Mouse (Mus musculus): ENCODE measurements around the gene Prl7b1. TPM values are rescaled to one million over a fixed set of nuclear protein-coding genes. Genes with fewer than 3 reads are reported as not detected.

Prl7b1 gene
- not detected in 2 replicates for polyA plus RNA-seq (2015; fragmentation: Nextera tagmentation; extraction: Ambion mirVana)

DNA sequence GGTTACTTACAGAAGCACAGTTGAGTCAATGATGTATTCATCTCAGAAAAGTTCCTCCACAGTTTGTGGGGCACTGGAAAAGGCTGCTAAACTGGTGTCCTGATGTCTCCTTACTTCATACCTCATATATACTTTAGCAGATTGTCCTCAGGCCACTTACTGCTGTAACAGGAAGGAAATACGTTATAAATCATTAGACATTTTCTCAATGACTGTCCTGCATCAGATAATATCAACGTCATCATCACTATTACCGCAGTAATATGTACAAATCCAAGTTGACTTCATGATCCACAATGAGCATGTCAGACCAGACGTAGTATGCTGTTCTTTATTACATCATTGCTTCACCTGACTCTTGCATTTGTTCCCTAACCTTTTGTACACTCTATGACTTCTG, at the start of gene Prl7b1:
Prl7b1 (minus strand) TSS at position 101 of the 400 bp plus-strand sequence.
- WGBS = 71% methylated on average over 4 of the region's 4 CpGs
- H3K9me3 ChIP-seq = no peaks in the 10 kb centered on the region
- no peaks in the 10 kb centered on the region for H3K27me3 ChIP-seq (replicated peaks)
- no peaks in the 10 kb centered on the region for H3K36me3 ChIP-seq
- ATAC-seq (ENCODE audit: insufficient read depth, low FRiP score, low read depth) = no peak
- H3K4me2 ChIP-seq = no peak within 1 kb of the TSS
- H3K27ac ChIP-seq = no peak within 1 kb of the TSS
- H3K4me1 ChIP-seq = no peaks in the 10 kb centered on the region
- no peak within 1 kb of the TSS for H3K9ac ChIP-seq
- H3K4me3 ChIP-seq (replicated peaks) = no peak within 1 kb of the TSS

- Histone ChIP-seq H3K9me3 (no peaks in the 10 kb centered on the region), H3K36me3 (no peaks in the 10 kb centered on the region), H3K4me1 (no peaks in the 10 kb centered on the region), H3K4me3 (replicated peaks) (no peak within 1 kb of the TSS), H3K27me3 (replicated peaks) (no peaks in the 10 kb centered on the region), H3K27ac (no peak within 1 kb of the TSS), H3K9ac (no peak within 1 kb of the TSS), H3K4me2 (no peak within 1 kb of the TSS)
- no peak for ATAC-seq (ENCODE audit: insufficient read depth, low FRiP score, low read depth)
- 91% methylated on average over 3 of the region's 3 CpGs for WGBS
These were observed 32.0 kb upstream of the Prl7b1 start, which contains the start of gene Prl7a1 for GRCm38 (mm10) chr13:27642393-27642792. Gene Prl7a1, minus strand, starts transcription at chr13:27642493.

GRCm38 (mm10) chr13:27582071-27582470, 28.3 kb downstream of the Prl7b1 start, which contains the start of gene Prl8a1:
Gene Prl8a1, minus strand, starts transcription at chr13:27582171.
- H3K9me3 ChIP-seq = no peaks in the 10 kb centered on the region
- 78% methylated on average over 2 of the region's 2 CpGs for WGBS
- H3K4me3 ChIP-seq (replicated peaks) = no peak within 1 kb of the TSS
- no peak for ATAC-seq (ENCODE audit: insufficient read depth, low FRiP score, low read depth)
- H3K4me1 ChIP-seq = no peaks in the 10 kb centered on the region
- H3K9ac ChIP-seq = no peak within 1 kb of the TSS
- no peaks in the 10 kb centered on the region for H3K36me3 ChIP-seq
- no peak within 1 kb of the TSS for H3K27ac ChIP-seq
- no peak within 1 kb of the TSS for H3K4me2 ChIP-seq
- no peaks in the 10 kb centered on the region for H3K27me3 ChIP-seq (replicated peaks)

- Histone ChIP-seq H3K4me1 (no peaks in the 10 kb centered on the region), H3K36me3 (no peaks in the 10 kb centered on the region), H3K27ac (no peak within 1 kb of the TSS), H3K9me3 (no peaks in the 10 kb centered on the region), H3K27me3 (replicated peaks) (no peaks in the 10 kb centered on the region), H3K4me2 (no peak within 1 kb of the TSS), H3K4me3 (replicated peaks) (no peak within 1 kb of the TSS), H3K9ac (no peak within 1 kb of the TSS)
- WGBS = 84% methylated on average over 2 of the region's 2 CpGs
- ATAC-seq (ENCODE audit: insufficient read depth, low FRiP score, low read depth) = no peak
These were observed 45.9 kb downstream of the Prl7b1 start, which contains the start of gene Prl8a9 for GRCm38 (mm10) chr13:27564506-27564905. Gene Prl8a9, minus strand, starts transcription at chr13:27564606.

DNA sequence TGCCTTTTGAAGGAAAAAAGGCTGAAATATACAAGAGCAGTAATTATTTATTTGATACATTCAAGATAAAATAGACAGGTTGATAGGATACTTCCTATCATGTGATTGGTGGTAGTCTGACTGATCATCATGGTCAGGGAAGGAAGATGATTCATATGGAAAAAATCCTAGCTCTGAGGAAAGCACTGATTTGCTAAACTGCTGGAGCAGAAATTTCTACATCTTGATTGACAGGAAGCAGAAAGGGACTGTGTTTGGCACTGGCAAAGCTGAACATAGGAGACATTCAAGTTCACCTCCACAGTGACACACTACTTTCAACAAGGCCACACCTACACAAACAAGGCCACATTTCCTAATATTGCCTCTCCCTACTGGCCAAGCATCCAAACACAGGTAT, 57.0 kb downstream of the Prl7b1 start:
- Histone ChIP-seq H3K4me2 (no peak overlapping the region), H3K9me3 (no peaks in the 10 kb centered on the region), H3K36me3 (no peaks in the 10 kb centered on the region), H3K9ac (no peak overlapping the region), H3K27ac (no peak overlapping the region), H3K4me3 (replicated peaks) (no peak overlapping the region), H3K4me1 (no peaks in the 10 kb centered on the region), H3K27me3 (replicated peaks) (no peaks in the 10 kb centered on the region)
- no peak for ATAC-seq (ENCODE audit: insufficient read depth, low FRiP score, low read depth)

Other genes starting within 250 kb of the Prl7b1 start
- gene Prl2b1, start 219.7 kb downstream of the Prl7b1 start, polyA plus RNA-seq (2015; fragmentation: Nextera tagmentation; extraction: Ambion mirVana) = not detected in 2 replicates
- gene Prl8a6, start 171.9 kb downstream of the Prl7b1 start, polyA plus RNA-seq (2015; fragmentation: Nextera tagmentation; extraction: Ambion mirVana) = not detected in 2 replicates
- gene Prl8a8, start 97.4 kb downstream of the Prl7b1 start, polyA plus RNA-seq (2015; fragmentation: Nextera tagmentation; extraction: Ambion mirVana) = not detected in 2 replicates
- gene Prl8a9, start 46.0 kb downstream of the Prl7b1 start, polyA plus RNA-seq (2015; fragmentation: Nextera tagmentation; extraction: Ambion mirVana) = not detected in 2 replicates
- gene Prl8a1, start 28.4 kb downstream of the Prl7b1 start, polyA plus RNA-seq (2015; fragmentation: Nextera tagmentation; extraction: Ambion mirVana) = not detected in 2 replicates
- gene Prl7a1, start 31.9 kb upstream of the Prl7b1 start, polyA plus RNA-seq (2015; fragmentation: Nextera tagmentation; extraction: Ambion mirVana) = not detected in 2 replicates
- gene Prl7a2, start 57.5 kb upstream of the Prl7b1 start, polyA plus RNA-seq (2015; fragmentation: Nextera tagmentation; extraction: Ambion mirVana) = not detected in 2 replicates
- gene Prl7d1, start 106.2 kb upstream of the Prl7b1 start, polyA plus RNA-seq (2015; fragmentation: Nextera tagmentation; extraction: Ambion mirVana) = not detected in 2 replicates
- gene Prl7c1, start 170.2 kb upstream of the Prl7b1 start, polyA plus RNA-seq (2015; fragmentation: Nextera tagmentation; extraction: Ambion mirVana) = not detected in 2 replicates
- gene Prl2a1, start 191.1 kb upstream of the Prl7b1 start, polyA plus RNA-seq (2015; fragmentation: Nextera tagmentation; extraction: Ambion mirVana) = not detected in 2 replicates
- not detected in 2 replicates for gene Prl2c1, start 238.8 kb upstream of the Prl7b1 start, polyA plus RNA-seq (2015; fragmentation: Nextera tagmentation; extraction: Ambion mirVana)